Mouse (Mus musculus) brain, adult 2 months (tissue): ENCODE measurements around the gene Obp1a.

ENCODE experiments used
- DNase-seq: peaks from one replicate; pipeline ENCODE4 v3.0.0; 2011; ENCODE audit warnings: low read depth, low spot score

Gene Obp1a

DNA sequence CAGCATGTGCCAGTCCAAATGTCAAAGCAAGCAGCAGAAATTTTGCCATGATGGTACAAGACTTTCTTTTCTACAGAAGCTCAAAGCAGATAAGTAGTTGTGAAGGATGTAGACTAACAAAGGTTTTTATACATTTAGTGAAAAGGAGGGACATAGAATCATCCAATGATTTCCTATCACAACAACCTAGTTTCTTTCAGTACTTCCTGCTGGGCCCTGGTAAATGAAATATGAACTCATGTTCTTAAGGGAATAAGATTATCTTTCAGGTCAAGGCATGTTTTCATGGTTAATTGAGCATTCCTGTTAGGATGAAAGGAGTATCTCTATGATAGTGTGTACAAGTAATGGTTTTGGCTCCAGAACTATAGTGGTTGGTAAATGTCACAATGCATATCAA is at the start of gene Obp1a:
Gene Obp1a, minus strand, starts transcription at position 101 of the 400 bp plus-strand sequence.
- DNase-seq = no peak

DNA sequence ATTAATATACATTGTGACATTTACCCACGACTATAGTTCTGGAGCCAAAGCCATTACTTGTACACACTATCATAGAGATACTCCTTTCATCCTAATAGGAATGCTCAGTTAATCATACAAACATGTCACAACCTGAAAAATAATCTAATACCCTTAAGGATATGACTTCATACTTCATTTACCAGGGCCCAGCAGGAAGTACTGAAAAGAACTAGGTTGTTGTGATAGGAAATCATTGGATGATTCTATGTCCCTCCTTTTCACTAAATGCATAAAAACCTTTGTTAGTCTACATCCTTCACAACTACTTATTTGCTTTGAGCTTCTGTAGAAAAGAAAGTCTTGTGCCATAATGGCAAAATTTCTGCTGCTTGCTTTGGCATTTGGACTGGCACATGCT is 34.0 kb upstream of the Obp1a start, which contains the start of gene Gm5938:
Gene Gm5938, plus strand, starts transcription at position 301 of the 400 bp plus-strand sequence.
- no peak for DNase-seq
